Mouse (Mus musculus) embryonic fibroblast, embryonic 13.5 days (primary cell): ENCODE data around the gene Ambra1.

Experiments
- CTCF ChIP-seq: IDR thresholded peaks from 2 replicates; pipeline ENCODE4 v1.5.1; 2011; ENCODE audit warnings: mild to moderate bottlenecking, control low read depth, low read length, moderate library complexity, borderline replicate concordance; ENCODE audit not compliant: insufficient read depth
- POLR2A ChIP-seq: IDR thresholded peaks from 2 replicates; pipeline ENCODE4 v1.6.1; 2011; ENCODE audit warnings: low read depth, mild to moderate bottlenecking, control low read depth, low read length, moderate library complexity

- no peak for TF ChIP-seq CTCF
- TF ChIP-seq POLR2A = no peak
Observed at GRCm38 (mm10) chr2:91870754-91871153, 140.8 kb downstream of the Ambra1 start.
